Mouse (Mus musculus) small intestine, adult 2 months (tissue): ENCODE data around the gene Brf1.

Experiments used
- CTCF ChIP-seq: fragments of 200-500 bp; IDR thresholded peaks from 2 replicates; pipeline ENCODE4 v1.5.1; 2012; ENCODE audit warnings: low read depth, mild to moderate bottlenecking, control low read depth, inconsistent platforms, low read length, moderate library complexity, mixed read lengths; ENCODE audit not compliant: insufficient replicate concordance, insufficient read length; ENCODE audit errors: extremely low read depth
- POLR2A ChIP-seq: fragments of 200-500 bp; IDR thresholded peaks from 2 replicates; pipeline ENCODE4 v1.6.1; 2012; ENCODE audit warnings: low read depth, mild to moderate bottlenecking, control low read depth, inconsistent platforms, low read length, moderate library complexity

GRCm38 (mm10) chr12:112917486-112917885 lies 83.0 kb downstream of the Brf1 start:
- no peak for TF ChIP-seq CTCF
- TF ChIP-seq POLR2A, result no peak
